Mouse (Mus musculus): ENCODE measurements around the gene Astn2. TPM values are rescaled to one million over a fixed set of nuclear protein-coding genes. Genes with fewer than 3 reads are reported as not detected.

The Astn2 gene
- 0.65 and 0.76 TPM in 2 replicates for polyA plus RNA-seq (2015; fragmentation: Nextera tagmentation; extraction: Ambion mirVana)

GRCm38 (mm10) chr4:66404201-66404711 lies at the start of gene Astn2:
Astn2 (minus strand) TSS chr4:66404611.

GRCm38 (mm10) chr4:65604504-65605150 lies 799.8 kb downstream of the Astn2 start, which contains the start of gene Trim32:
Trim32 (plus strand) TSS chr4:65604986.

Measured in adrenal gland, postnatal 0 days (tissue).